In the genomic region with DNA sequence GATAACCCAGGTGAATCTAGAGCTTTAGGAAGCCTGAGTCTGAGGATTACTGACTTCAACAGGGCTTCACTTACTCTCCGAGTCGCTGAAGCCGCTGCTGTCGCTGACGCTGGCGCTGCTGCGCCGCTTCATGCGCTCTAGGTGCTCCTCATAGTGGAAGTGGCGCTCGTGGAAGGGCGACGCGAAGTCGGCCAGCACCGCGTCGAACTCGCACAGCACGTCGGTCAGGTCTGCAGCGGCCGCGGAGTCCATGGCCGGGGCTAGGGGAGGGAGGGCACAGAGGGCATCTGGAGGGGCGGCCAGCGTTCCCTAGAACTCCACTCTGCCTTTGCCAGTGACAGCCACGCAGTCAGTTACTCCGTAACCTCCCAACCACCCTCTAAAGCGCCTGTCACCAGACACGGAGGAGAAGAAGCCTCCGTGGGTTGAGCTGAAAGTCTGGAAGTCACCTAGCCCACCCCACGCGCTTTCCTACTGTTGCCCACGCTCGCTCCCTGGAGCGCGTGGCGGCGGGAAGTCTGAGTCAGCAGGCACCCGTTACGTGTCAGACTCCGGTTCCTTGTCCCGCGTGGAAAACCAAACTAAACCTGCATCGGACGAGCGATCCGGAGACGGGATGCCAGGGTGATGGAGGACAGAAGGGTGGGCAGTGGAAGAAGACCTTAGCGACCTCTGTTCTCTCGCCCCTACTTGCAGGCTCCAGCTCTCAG, we compare ENCODE assay signal across 8 mouse cellular contexts. TPM values are rescaled to one million over a fixed set of nuclear protein-coding genes. Genes with fewer than 3 reads are reported as not detected.
DNase-seq lines count a peak whose midpoint lies in the region; ATAC-seq and TF ChIP-seq lines count a peak whose summit lies in the region.

No protein-coding gene starts in this region.

- no peak for TF ChIP-seq CTCF in lung, adult 2 months (IDR thresholded peaks at IDR 0.05; ENCODE audit: insufficient read depth, low read length)

- no peak; the same call in 1 of the 2 replicates for TF ChIP-seq POLR2A in lung, adult 2 months (IDR thresholded peaks at IDR 0.05; ENCODE audit: borderline replicate concordance, extremely low read depth, low read depth, low read length)

- H3K9ac ChIP-seq in intestine, embryonic 16.5 days (ENCODE audit: low read depth, low read length), result peak overlapping the region; percentile 73
- H3K9ac ChIP-seq in lung, embryonic 16.5 days (ENCODE audit: low read length), result peak overlapping the region; percentile 74

- H3K27ac ChIP-seq in intestine, embryonic 16.5 days (ENCODE audit: low read length), result no peak overlapping the region
- H3K27ac ChIP-seq in lung, embryonic 16.5 days (ENCODE audit: low read length), result peak overlapping the region; percentile 76

- ATAC-seq in erythroid progenitor cell, adult 5-6 weeks (replicated peaks; ENCODE audit: low FRiP score, poor library complexity, severe bottlenecking), result peak; percentile 12; the same call in 1 of the 2 replicates
- peak; percentile 37 for ATAC-seq in intestine, embryonic 16.5 days
- peak; percentile 13 for ATAC-seq in lung, embryonic 16.5 days (ENCODE audit: low read depth)

- H3K9me3 ChIP-seq in intestine, embryonic 16.5 days (ENCODE audit: control insufficient read depth, low read length), result no peaks in the 10 kb centered on the region
- H3K9me3 ChIP-seq in lung, embryonic 16.5 days (ENCODE audit: control insufficient read depth, low read length), result no peaks in the 10 kb centered on the region

- no peaks in the 10 kb centered on the region; the same call in 1 of the 2 replicates for H3K27me3 ChIP-seq in intestine, embryonic 16.5 days (replicated peaks; ENCODE audit: control insufficient read depth, insufficient read depth, low read length)
- no peaks in the 10 kb centered on the region for H3K27me3 ChIP-seq in lung, embryonic 16.5 days (ENCODE audit: control insufficient read depth, insufficient read depth, low read depth, low read length)

- no peak for DNase-seq in lung, adult 2 months
- no peak for DNase-seq in lung, adult 18-20 months
- DNase-seq in adrenal gland, postnatal 36 days, result peak; percentile 32 to 53
- DNase-seq in retina, embryonic 14.5 days (ENCODE audit: low spot score), result peak; percentile 35
- DNase-seq in layer of hippocampus, adult 9-11 months, result no peak

- no peaks in the 10 kb centered on the region for H3K36me3 ChIP-seq in intestine, embryonic 16.5 days (ENCODE audit: control insufficient read depth, insufficient read depth, low read length)
- H3K36me3 ChIP-seq in lung, embryonic 16.5 days (ENCODE audit: control insufficient read depth, insufficient read depth, low read length), result no peaks in the 10 kb centered on the region

- under 1% methylated on average over 52 of the region's 52 CpGs for WGBS in lung, adult 2 months
- under 1% methylated on average over 52 of the region's 52 CpGs for WGBS in intestine, embryonic 16.5 days
- WGBS in lung, embryonic 16.5 days, result 1% methylated on average over 52 of the region's 52 CpGs

- peak overlapping the region; percentile 100 for H3K4me2 ChIP-seq in intestine, embryonic 16.5 days (ENCODE audit: low read depth, low read length)
- peak overlapping the region; percentile 82 for H3K4me2 ChIP-seq in lung, embryonic 16.5 days (ENCODE audit: low read depth, low read length)

- H3K4me3 ChIP-seq in lung, adult 2 months (replicated peaks; ENCODE audit: extremely low read depth, low read depth, low read length), result peak overlapping the region; percentile 91
- peak overlapping the region; percentile 65 for H3K4me3 ChIP-seq in intestine, embryonic 16.5 days (ENCODE audit: low read length)
- H3K4me3 ChIP-seq in lung, embryonic 16.5 days (ENCODE audit: low read length), result peak overlapping the region; percentile 64

- H3K4me1 ChIP-seq in lung, adult 2 months (ENCODE audit: control insufficient read depth, insufficient read depth, low read length), result no peaks in the 10 kb centered on the region; the same call in 1 of the 2 replicates
- peaks cover 3% of the 10 kb centered on the region; the same call in 1 of the 2 replicates for H3K4me1 ChIP-seq in intestine, embryonic 16.5 days (ENCODE audit: control insufficient read depth, insufficient read depth, low read length)
- peaks cover 16% of the 10 kb centered on the region for H3K4me1 ChIP-seq in lung, embryonic 16.5 days (replicated peaks; ENCODE audit: control insufficient read depth, insufficient read depth, low read length)

RNA-seq across cellular contexts. Expression of a gene that starts 0.6 kb away (rescaled TPM):
- 279 and 648 TPM in 2 replicates for polyA plus RNA-seq in lung, adult 2 months (2012; rRNA removed)
- 100 to 1,000 TPM; 122 to 238 TPM for total RNA-seq in adrenal gland, postnatal 36 days (2021)
- 138 and 211 TPM in 2 replicates for total RNA-seq in erythroid progenitor cell, adult 5-6 weeks (2015; ENCODE audit: low replicate concordance)
- 175 and 244 TPM in 2 replicates for total RNA-seq in erythroid progenitor cell, adult 5-6 weeks (2017; ENCODE audit: low replicate concordance)
- polyA plus RNA-seq in intestine, embryonic 16.5 days (2015; fragmentation: Nextera tagmentation; extraction: Ambion mirVana), result 39.4 and 46.2 TPM in 2 replicates
- 173 and 176 TPM in 2 replicates for polyA plus RNA-seq in lung, embryonic 16.5 days (2015; fragmentation: Nextera tagmentation; extraction: Ambion mirVana)

RNA-seq across cellular contexts. Expression of a gene that starts 53.6 kb away (rescaled TPM):
- not detected in 2 replicates for polyA plus RNA-seq in lung, adult 2 months (2012; rRNA removed)
- not detected for total RNA-seq in adrenal gland, postnatal 36 days (2021)
- not detected in 2 replicates for total RNA-seq in erythroid progenitor cell, adult 5-6 weeks (2015; ENCODE audit: low replicate concordance)
- total RNA-seq in erythroid progenitor cell, adult 5-6 weeks (2017; ENCODE audit: low replicate concordance), result not detected in 2 replicates
- not detected in 2 replicates for polyA plus RNA-seq in intestine, embryonic 16.5 days (2015; fragmentation: Nextera tagmentation; extraction: Ambion mirVana)
- not detected in 2 replicates for polyA plus RNA-seq in lung, embryonic 16.5 days (2015; fragmentation: Nextera tagmentation; extraction: Ambion mirVana)

Comparison
In these comparisons a context has a peak if more than half of its experiments do, and no peak if none do; other contexts are left out.
1. DNase-seq: peak in adrenal gland, postnatal 36 days (2 of 2) and retina, embryonic 14.5 days (single experiment); none in lung, adult 2 months (single experiment), lung, adult 18-20 months (0 of 2) and layer of hippocampus, adult 9-11 months (single experiment).
2. Peak in every context shown above with its lines, with median percentiles within 50 percentile points of each other: H3K4me3 ChIP-seq and ATAC-seq.